Mouse (Mus musculus): ENCODE data around the gene Ccdc9b.

Ccdc9b gene

GRCm38 (mm10) chr2:118761906-118762783 lies at the start of gene Ccdc9b:
Ccdc9b (minus strand) TSS chr2:118762661.
- peak; percentile 92 for DNase-seq

- no peak for DNase-seq
Measured at GRCm38 (mm10) chr2:118810861-118811260, 48.4 kb upstream of the Ccdc9b start.

GRCm38 (mm10) chr2:118806860-118807259 lies 44.4 kb upstream of the Ccdc9b start:
- peak; percentile 72 for DNase-seq

- DNase-seq = no peak
Measured at GRCm38 (mm10) chr2:118805756-118806155, 43.3 kb upstream of the Ccdc9b start.

- DNase-seq = no peak
Measured at GRCm38 (mm10) chr2:118805137-118805536, 42.7 kb upstream of the Ccdc9b start.

- DNase-seq = no peak
Measured at GRCm38 (mm10) chr2:118804474-118804873, 42.0 kb upstream of the Ccdc9b start.

GRCm38 (mm10) chr2:118802542-118803118 lies 40.2 kb upstream of the Ccdc9b start:
- DNase-seq = no peak

- no peak for DNase-seq
Measured at GRCm38 (mm10) chr2:118793636-118794035, 31.2 kb upstream of the Ccdc9b start.

- DNase-seq = peak; percentile 54
Measured at GRCm38 (mm10) chr2:118792259-118792613, 29.8 kb upstream of the Ccdc9b start.

- DNase-seq = peak; percentile 63
Measured at GRCm38 (mm10) chr2:118791591-118792258, 29.3 kb upstream of the Ccdc9b start.

- peak; percentile 90 for DNase-seq
Measured at GRCm38 (mm10) chr2:118790551-118791525, 28.4 kb upstream of the Ccdc9b start.

- no peak for DNase-seq
Measured at GRCm38 (mm10) chr2:118790221-118790550, 27.7 kb upstream of the Ccdc9b start.

GRCm38 (mm10) chr2:118789501-118789900 lies 27.0 kb upstream of the Ccdc9b start:
- peak; percentile 90 for DNase-seq

- DNase-seq = no peak
Measured at GRCm38 (mm10) chr2:118786525-118786924, 24.1 kb upstream of the Ccdc9b start.

- DNase-seq = no peak
Measured at GRCm38 (mm10) chr2:118783663-118784062, 21.2 kb upstream of the Ccdc9b start.

GRCm38 (mm10) chr2:118783093-118783492 lies 20.6 kb upstream of the Ccdc9b start:
- peak; percentile 12 for DNase-seq

- DNase-seq = peak; percentile 15
Measured at GRCm38 (mm10) chr2:118782303-118782702, 19.8 kb upstream of the Ccdc9b start.

- DNase-seq = peak; percentile 43
Measured at GRCm38 (mm10) chr2:118781115-118781514, 18.7 kb upstream of the Ccdc9b start.

- DNase-seq = peak; percentile 96
Measured at GRCm38 (mm10) chr2:118779504-118780480, 17.3 kb upstream of the Ccdc9b start, which contains the start of gene Disp2. Disp2 (plus strand) TSS chr2:118779719.

GRCm38 (mm10) chr2:118779065-118779464 lies 16.6 kb upstream of the Ccdc9b start:
- DNase-seq = peak; percentile 68

GRCm38 (mm10) chr2:118778418-118778817 lies 16.0 kb upstream of the Ccdc9b start:
- peak; percentile 42 for DNase-seq
